Mouse (Mus musculus): Measurements from ENCODE around the gene Rplp0. TPM values are rescaled to one million over a fixed set of nuclear protein-coding genes. Genes with fewer than 3 reads are reported as not detected.

The Rplp0 gene
- polyA plus RNA-seq, 1 experiment, result 494 TPM

DNA sequence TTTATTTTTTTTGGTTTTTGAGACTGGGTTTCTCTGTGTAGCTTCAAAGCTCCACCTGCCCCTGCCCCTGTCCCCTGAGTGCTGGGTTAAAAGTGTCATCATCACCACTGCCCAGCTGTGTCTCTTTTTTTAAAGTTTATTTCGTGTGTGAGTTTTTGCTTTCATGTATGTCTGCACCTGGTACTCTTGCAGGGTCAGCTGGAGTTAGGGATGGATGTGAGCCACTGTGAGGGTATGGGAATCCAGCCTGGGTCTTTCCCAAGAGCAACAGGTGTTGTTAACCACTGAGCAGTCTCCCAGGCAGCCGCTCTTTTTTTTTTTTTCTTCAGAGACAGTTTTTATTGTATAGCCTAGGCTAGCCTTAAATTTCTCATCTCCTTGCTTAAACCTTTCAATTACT, 27.5 kb downstream of the Rplp0 start:
- Histone ChIP-seq H3K4me1 (ENCODE audit: control insufficient read depth, insufficient read depth, low read length) (no peaks in the 10 kb centered on the region), H3K27ac (ENCODE audit: insufficient read depth, low read length) (no peak overlapping the region), H3K4me3 (ENCODE audit: insufficient read depth, low read length) (no peak overlapping the region)
- TF ChIP-seq CTCF (IDR thresholded peaks at IDR 0.05; ENCODE audit: extremely low read depth, insufficient read depth, low read length) (no peak), POLR2A (IDR thresholded peaks at IDR 0.05; ENCODE audit: extremely low read depth, insufficient read depth, low read length) (no peak)

DNA sequence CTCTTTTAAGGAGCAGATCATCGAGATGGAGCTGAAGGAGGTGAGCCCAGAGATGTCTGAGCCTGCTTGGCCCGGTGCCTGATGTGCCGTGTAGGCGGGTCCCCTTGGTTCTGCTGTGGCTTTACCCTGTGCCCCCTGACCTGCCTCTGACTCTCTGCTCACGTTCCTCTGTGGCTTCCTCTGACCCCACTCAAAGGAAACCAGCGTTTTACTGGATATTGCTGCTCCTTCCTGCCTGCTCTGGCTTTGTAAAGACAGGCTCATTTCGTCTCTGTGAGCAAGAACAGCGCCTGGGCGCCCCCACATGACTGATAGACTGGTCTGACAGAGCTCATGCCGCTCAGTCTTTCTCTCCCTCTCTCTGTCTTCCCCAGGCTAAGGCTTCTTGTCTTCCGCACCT, 31.8 kb downstream of the Rplp0 start:
- Histone ChIP-seq H3K27ac (ENCODE audit: insufficient read depth, low read length) (no peak overlapping the region), H3K4me3 (ENCODE audit: insufficient read depth, low read length) (no peak overlapping the region), H3K4me1 (ENCODE audit: control insufficient read depth, insufficient read depth, low read length) (no peaks in the 10 kb centered on the region)
- no peak for TF ChIP-seq POLR2A (IDR thresholded peaks at IDR 0.05; ENCODE audit: extremely low read depth, insufficient read depth, low read length)
- TF ChIP-seq CTCF (IDR thresholded peaks at IDR 0.05; ENCODE audit: extremely low read depth, insufficient read depth, low read length), result no peak

DNA sequence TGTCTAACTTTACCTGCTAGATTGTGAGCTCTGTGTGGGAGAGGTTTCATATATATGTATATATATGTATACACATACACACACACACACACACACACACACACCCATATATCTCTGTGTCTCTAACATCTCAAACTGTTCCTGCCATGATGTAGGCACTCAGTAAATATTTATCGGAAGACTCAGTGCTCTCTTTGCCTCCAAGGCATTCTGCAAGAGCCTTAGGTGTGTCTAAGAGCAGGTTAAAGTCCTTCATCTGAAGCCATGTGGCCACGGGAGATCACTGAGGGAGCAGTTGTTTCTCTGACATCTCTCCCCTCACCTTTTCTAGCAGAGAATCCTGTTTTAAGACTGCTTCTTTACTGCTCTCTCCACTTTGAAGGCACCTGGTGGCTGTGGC, 32.2 kb downstream of the Rplp0 start:
- TF ChIP-seq CTCF (IDR thresholded peaks at IDR 0.05; ENCODE audit: extremely low read depth, insufficient read depth, low read length), result no peak
- no peak for TF ChIP-seq POLR2A (IDR thresholded peaks at IDR 0.05; ENCODE audit: extremely low read depth, insufficient read depth, low read length)
- H3K27ac ChIP-seq (ENCODE audit: insufficient read depth, low read length), result no peak overlapping the region
- H3K4me3 ChIP-seq (ENCODE audit: insufficient read depth, low read length), result no peak overlapping the region
- no peaks in the 10 kb centered on the region for H3K4me1 ChIP-seq (ENCODE audit: control insufficient read depth, insufficient read depth, low read length)

DNA sequence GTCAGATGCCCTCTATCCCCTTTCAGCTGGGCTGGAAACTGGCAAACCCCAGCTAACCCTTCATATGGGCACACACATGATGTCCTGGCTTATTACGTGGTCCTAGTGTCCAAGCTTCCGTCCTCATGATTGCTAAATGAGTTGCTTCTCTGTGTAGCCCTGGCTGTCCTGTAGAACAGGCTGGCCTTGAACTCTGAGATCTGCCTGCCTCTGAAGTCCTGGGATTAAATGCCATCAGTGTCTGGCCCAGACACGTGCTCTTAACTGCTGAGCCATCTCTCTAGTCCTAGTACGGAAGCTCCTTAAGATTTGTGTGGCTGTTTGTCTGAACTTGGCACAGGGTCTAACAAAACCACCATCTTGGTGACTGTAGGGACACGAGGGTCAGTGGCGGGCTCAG, 44.3 kb downstream of the Rplp0 start:
- TF ChIP-seq CTCF (IDR thresholded peaks at IDR 0.05; ENCODE audit: extremely low read depth, insufficient read depth, low read length), result no peak
- TF ChIP-seq POLR2A (IDR thresholded peaks at IDR 0.05; ENCODE audit: extremely low read depth, insufficient read depth, low read length), result no peak
- H3K4me1 ChIP-seq (ENCODE audit: control insufficient read depth, insufficient read depth, low read length), result no peaks in the 10 kb centered on the region
- no peak overlapping the region for H3K27ac ChIP-seq (ENCODE audit: insufficient read depth, low read length)
- no peak overlapping the region for H3K4me3 ChIP-seq (ENCODE audit: insufficient read depth, low read length)

DNA sequence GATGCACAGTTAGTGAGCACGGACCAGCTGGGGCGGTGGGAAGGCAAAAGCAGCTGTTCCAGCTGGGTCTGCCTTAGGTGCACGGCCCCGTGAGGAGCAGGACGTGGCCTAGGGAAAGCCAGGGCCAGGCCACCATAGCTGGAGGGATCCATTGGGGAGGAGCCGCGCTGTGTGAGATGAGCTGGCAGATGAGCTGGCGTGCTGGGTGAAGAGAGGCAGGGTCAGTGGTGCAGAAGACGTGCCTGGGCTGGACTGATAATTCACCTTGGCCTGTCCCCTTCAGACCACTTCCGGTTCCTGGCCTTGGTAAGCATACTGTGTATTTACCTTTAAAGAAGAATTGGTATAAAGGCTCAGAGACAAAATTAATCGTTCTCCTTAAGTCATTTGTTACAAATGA, 52.3 kb downstream of the Rplp0 start:
- no peak overlapping the region for H3K27ac ChIP-seq (ENCODE audit: insufficient read depth, low read length)
- H3K4me3 ChIP-seq (ENCODE audit: insufficient read depth, low read length), result no peak overlapping the region
- TF ChIP-seq POLR2A (IDR thresholded peaks at IDR 0.05; ENCODE audit: extremely low read depth, insufficient read depth, low read length) (no peak), CTCF (IDR thresholded peaks at IDR 0.05; ENCODE audit: extremely low read depth, insufficient read depth, low read length) (no peak)
- no peaks in the 10 kb centered on the region; the same call in 1 of the 2 replicates for H3K4me1 ChIP-seq (ENCODE audit: control insufficient read depth, insufficient read depth, low read length)

Other genes with a start within 250 kb of the Rplp0 start
- gene Srsf9, start 232.3 kb upstream of the Rplp0 start, polyA plus RNA-seq (2012; rRNA removed), result 53.5 and 61.0 TPM in 2 replicates
- 28.8 and 31.1 TPM in 2 replicates for gene Gatc, start 218.3 kb upstream of the Rplp0 start, polyA plus RNA-seq (2012; rRNA removed)
- gene Triap1, start 218.2 kb upstream of the Rplp0 start, polyA plus RNA-seq (2012; rRNA removed), result 26.3 and 27.8 TPM in 2 replicates
- 2,613 and 2,894 TPM in 2 replicates for gene Cox6a1, start 210.5 kb upstream of the Rplp0 start, polyA plus RNA-seq (2012; rRNA removed)
- 43.8 and 44.3 TPM in 2 replicates for gene Msi1, start 129.9 kb upstream of the Rplp0 start, polyA plus RNA-seq (2012; rRNA removed)
- not detected in 2 replicates for gene Pla2g1b, start 93.2 kb upstream of the Rplp0 start, polyA plus RNA-seq (2012; rRNA removed)
- 89.5 and 107 TPM in 2 replicates for gene Sirt4, start 74.7 kb upstream of the Rplp0 start, polyA plus RNA-seq (2012; rRNA removed)
- 41.6 and 45.3 TPM in 2 replicates for gene Pxn, start 52.8 kb upstream of the Rplp0 start, polyA plus RNA-seq (2012; rRNA removed)
- gene Gcn1l1, start 5.8 kb downstream of the Rplp0 start, polyA plus RNA-seq (2012; rRNA removed), result 36.0 and 38.2 TPM in 2 replicates
- 90.8 and 104 TPM in 2 replicates for gene Rab35, start 72.4 kb downstream of the Rplp0 start, polyA plus RNA-seq (2012; rRNA removed)
- gene Bicdl1, start 172.2 kb downstream of the Rplp0 start, polyA plus RNA-seq (2012; rRNA removed), result 175 and 189 TPM in 2 replicates